Mouse (Mus musculus): ENCODE data around the gene S1pr2. TPM values are rescaled to one million over a fixed set of nuclear protein-coding genes. Genes with fewer than 3 reads are reported as not detected.

Gene S1pr2
- polyA plus RNA-seq, 1 experiment from 2014 or later = 52.9 TPM

DNA sequence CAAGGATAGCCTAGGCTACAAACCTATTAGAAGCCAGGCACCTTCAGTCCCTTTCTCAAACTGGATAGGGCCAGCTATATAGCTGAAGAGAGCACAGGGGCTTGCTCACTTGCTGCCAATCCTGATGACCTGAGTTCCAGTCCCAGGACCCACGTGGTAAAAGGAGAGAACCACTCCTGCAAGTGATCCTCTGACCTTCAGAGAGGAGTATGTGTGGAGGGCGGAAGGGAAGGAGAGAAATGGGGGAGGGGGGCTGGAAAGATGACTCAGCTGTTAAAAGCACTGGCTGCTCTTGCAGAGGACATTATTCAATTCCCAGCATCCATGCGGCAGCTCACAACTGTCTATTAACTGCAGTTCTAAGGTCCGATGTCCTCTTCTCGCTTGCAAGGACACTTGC lies 2.6 kb upstream of the S1pr2 start:
- Histone ChIP-seq H3K4me2 (no peak overlapping the region), H3K4me1 (replicated peaks) (peaks cover 26% of the 10 kb centered on the region), H3K9ac (replicated peaks) (no peak overlapping the region), H3K9me3 (no peaks in the 10 kb centered on the region), H3K27me3 (no peaks in the 10 kb centered on the region), H3K4me3 (replicated peaks) (no peak overlapping the region), H3K27ac (0 out of 2 replicates have a peak overlapping the region, but pooled peaks have one; percentile 18), H3K36me3 (no peaks in the 10 kb centered on the region)
- WGBS = 63% methylated on average over 5 of the region's 5 CpGs
- ATAC-seq (ENCODE audit: insufficient number of reproducible peaks, insufficient read depth, low FRiP score, low TSS enrichment, low read depth) = no peak

DNA sequence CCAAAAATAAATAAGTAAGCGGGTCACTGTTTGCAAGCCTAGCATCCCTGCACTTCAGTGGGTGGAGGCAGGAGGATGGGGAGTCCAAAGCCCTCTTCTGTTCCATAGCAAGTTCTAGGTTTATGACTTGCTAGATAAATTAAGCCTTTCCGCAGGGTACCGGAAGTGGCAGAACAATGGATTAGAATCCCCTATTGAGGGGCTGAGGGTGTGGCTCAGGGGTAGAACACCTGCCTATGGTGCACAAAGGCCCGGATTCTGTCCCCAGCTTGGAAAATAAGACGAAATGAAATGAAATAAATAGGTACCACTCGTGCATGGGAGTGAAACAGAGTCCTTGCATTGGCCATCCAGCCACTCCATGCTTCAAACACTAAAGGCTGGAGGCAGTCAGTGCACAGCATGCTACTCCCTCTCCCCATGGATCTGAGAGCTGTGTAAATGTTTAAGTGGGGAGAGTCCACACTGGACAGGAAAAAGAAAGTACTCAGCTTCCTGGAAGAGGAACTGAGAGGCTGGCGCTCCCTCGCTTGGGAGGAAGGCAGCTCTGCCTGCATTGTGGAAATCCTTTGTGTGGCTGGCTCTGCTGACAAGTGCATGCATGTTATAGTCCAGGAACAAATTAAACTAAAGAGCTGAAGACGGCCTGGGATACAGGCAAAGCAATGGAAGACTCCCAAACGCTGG lies 2.0 kb upstream of the S1pr2 start:
- Histone ChIP-seq H3K4me2 (no peak overlapping the region), H3K9me3 (no peaks in the 10 kb centered on the region), H3K9ac (replicated peaks) (no peak overlapping the region), H3K36me3 (no peaks in the 10 kb centered on the region), H3K4me1 (replicated peaks) (peaks cover 33% of the 10 kb centered on the region), H3K27me3 (no peaks in the 10 kb centered on the region), H3K27ac (0 out of 2 replicates have a peak overlapping the region, but pooled peaks have one; percentile 18), H3K4me3 (replicated peaks) (0 out of 2 replicates have a peak overlapping the region, but pooled peaks have one; percentile 0)
- ATAC-seq (ENCODE audit: insufficient number of reproducible peaks, insufficient read depth, low FRiP score, low TSS enrichment, low read depth) = no peak
- WGBS = 60% methylated on average over 10 of the region's 10 CpGs

DNA sequence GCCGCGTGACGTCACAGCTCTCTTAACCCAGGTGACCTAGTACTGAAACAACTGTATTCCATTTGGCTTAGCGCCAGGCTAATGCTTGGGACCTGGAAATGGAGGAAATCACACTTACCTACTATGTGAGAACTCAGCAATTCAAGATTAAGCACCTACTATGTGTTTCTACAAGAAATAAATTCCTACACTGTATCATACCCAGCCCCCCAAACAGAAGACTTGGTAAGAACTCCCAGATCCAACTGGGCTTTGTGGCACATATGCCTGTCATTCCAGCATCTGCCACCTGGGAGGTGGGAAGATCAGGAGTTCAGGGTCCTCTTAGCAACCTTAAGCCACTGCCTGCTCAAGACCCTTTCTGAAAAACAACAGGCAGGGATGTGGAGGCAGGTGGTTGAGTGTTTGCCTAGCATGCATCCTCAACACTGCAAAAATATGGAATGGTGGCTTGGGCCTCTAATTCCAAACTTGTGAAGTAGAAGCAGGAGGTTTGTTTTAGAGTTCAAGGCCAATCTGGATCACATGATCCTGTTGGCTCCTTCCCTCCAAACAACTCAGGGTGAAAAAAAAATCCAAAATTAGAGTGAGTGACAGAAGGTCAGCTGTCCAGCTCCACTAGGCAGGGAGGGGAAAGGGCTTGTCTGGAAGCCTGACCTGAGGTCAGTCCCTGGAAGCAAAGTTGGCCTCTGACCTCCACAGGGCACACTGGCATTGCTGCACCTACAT lies 544 bp upstream of the S1pr2 start:
- Histone ChIP-seq H3K9me3 (no peaks in the 10 kb centered on the region), H3K4me1 (replicated peaks) (peaks cover 40% of the 10 kb centered on the region), H3K4me2 (peak overlapping the region; percentile 93), H3K27me3 (no peaks in the 10 kb centered on the region), H3K4me3 (replicated peaks) (peak overlapping the region; percentile 85), H3K36me3 (no peaks in the 10 kb centered on the region), H3K27ac (peak overlapping the region; percentile 99), H3K9ac (replicated peaks) (peak overlapping the region; percentile 91; the same call in 1 of the 2 replicates)
- 2% methylated on average over 4 of the region's 4 CpGs for WGBS
- ATAC-seq (ENCODE audit: insufficient number of reproducible peaks, insufficient read depth, low FRiP score, low TSS enrichment, low read depth) = no peak

DNA sequence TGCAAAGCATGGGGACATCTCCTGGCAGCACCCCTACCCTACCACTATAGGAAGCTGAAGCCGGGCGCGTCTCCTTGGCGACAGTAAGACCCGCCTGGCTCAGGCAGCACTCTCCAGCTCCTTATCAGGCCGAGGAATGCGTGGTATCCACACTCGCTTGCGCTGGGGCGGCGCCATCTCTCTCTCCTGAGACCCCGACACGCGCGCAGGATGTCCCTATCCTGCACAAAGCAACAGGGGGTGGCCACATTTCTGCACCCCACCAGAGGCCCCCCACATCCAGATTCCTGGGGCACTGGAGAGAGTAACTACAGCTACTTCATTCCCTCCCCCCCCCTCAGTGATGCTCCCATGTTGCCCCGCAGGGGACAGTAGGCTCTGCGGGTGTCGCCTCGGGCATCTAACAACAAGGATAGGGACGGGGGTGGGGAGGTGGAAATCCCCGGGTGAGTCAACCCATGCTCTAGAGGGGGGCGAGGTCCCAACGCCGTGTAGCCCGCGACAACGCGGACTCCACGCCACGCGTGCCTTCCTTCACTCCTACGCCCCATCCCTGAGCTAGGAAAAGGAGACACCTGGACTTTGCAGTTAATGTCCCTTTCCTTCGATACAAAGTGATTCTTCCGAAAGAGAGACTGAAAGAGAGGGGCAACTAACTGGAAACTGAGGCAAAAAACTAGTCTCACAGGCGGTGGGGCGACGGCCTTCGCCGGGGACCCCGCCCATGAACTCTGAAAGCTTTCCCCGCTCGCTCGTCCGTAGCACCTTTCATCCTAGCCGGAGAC lies 958 bp downstream of the S1pr2 start:
- Histone ChIP-seq H3K4me3 (replicated peaks) (peak overlapping the region; percentile 85), H3K36me3 (peaks cover 1% of the 10 kb centered on the region; the same call in 1 of the 2 replicates), H3K27ac (peak overlapping the region; percentile 99), H3K4me1 (replicated peaks) (peaks cover 54% of the 10 kb centered on the region), H3K4me2 (peak overlapping the region; percentile 93), H3K9me3 (no peaks in the 10 kb centered on the region), H3K27me3 (no peaks in the 10 kb centered on the region), H3K9ac (replicated peaks) (peak overlapping the region; percentile 91)
- WGBS = under 1% methylated on average over 45 of the region's 45 CpGs
- ATAC-seq (ENCODE audit: insufficient number of reproducible peaks, insufficient read depth, low FRiP score, low TSS enrichment, low read depth) = no peak

DNA sequence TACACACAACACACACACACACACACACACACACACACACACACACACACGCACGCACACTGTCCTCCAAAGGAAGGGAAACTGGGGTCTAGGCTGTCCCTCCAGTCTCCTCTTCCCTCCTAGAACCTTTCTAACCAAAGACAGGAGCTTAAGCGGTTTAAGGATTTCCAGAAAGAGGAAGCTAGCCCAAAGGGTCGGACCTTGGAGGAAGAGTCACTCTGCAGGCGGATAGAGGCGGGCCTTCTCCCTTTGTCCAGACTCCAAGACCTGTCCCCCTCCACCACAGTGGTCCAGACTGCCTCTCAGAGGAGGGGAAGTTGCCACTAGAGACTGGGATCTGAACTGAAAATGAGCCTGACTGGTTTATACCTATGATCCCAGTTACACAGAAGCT lies 2.9 kb downstream of the S1pr2 start:
- no peaks in the 10 kb centered on the region for H3K27me3 ChIP-seq
- peak overlapping the region; percentile 93 for H3K4me2 ChIP-seq
- peak overlapping the region; percentile 85 for H3K4me3 ChIP-seq (replicated peaks)
- peaks cover 16% of the 10 kb centered on the region for H3K36me3 ChIP-seq
- H3K9me3 ChIP-seq = no peaks in the 10 kb centered on the region
- peak overlapping the region; percentile 5; the same call in 1 of the 2 replicates for H3K9ac ChIP-seq (replicated peaks)
- peaks cover 54% of the 10 kb centered on the region for H3K4me1 ChIP-seq (replicated peaks)
- no peak for ATAC-seq (ENCODE audit: insufficient number of reproducible peaks, insufficient read depth, low FRiP score, low TSS enrichment, low read depth)
- WGBS = 47% methylated on average over 4 of the region's 6 CpGs
- H3K27ac ChIP-seq = peak overlapping the region; percentile 95

DNA sequence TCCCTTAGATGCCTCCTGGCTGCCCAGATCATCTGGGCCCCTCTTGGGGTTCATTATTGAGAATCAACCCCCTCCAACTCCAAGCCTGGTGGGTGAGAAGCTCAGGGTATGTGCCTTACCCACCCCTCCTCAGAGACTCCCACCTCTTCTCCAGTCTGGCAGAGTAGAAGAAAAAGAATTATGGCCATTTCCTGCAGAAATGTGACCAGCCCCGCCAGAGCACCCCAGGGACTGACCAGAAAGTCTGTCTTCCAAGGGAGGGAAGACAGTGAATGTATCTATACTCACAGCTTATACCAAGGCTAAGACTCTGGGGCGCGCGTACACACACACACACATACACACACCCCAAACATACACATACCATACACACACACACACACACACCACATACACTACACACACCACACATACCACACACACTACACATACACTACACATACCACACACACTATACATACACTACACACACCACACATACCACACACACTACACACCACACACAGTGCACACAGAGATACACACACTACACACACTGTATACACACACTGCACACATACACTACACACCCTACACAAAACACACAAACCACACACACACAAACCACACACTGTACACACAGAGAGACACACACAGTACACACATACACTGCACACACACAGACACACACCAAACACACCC lies 3.4 kb downstream of the S1pr2 start:
- Histone ChIP-seq H3K27ac (peak overlapping the region; percentile 95), H3K9me3 (no peaks in the 10 kb centered on the region), H3K4me1 (replicated peaks) (peaks cover 54% of the 10 kb centered on the region), H3K36me3 (peaks cover 22% of the 10 kb centered on the region), H3K9ac (replicated peaks) (peak overlapping the region; percentile 55), H3K4me2 (peak overlapping the region; percentile 93), H3K27me3 (no peaks in the 10 kb centered on the region), H3K4me3 (replicated peaks) (peak overlapping the region; percentile 85)
- WGBS = 71% methylated on average over 4 of the region's 4 CpGs
- ATAC-seq (ENCODE audit: insufficient number of reproducible peaks, insufficient read depth, low FRiP score, low TSS enrichment, low read depth) = no peak

DNA sequence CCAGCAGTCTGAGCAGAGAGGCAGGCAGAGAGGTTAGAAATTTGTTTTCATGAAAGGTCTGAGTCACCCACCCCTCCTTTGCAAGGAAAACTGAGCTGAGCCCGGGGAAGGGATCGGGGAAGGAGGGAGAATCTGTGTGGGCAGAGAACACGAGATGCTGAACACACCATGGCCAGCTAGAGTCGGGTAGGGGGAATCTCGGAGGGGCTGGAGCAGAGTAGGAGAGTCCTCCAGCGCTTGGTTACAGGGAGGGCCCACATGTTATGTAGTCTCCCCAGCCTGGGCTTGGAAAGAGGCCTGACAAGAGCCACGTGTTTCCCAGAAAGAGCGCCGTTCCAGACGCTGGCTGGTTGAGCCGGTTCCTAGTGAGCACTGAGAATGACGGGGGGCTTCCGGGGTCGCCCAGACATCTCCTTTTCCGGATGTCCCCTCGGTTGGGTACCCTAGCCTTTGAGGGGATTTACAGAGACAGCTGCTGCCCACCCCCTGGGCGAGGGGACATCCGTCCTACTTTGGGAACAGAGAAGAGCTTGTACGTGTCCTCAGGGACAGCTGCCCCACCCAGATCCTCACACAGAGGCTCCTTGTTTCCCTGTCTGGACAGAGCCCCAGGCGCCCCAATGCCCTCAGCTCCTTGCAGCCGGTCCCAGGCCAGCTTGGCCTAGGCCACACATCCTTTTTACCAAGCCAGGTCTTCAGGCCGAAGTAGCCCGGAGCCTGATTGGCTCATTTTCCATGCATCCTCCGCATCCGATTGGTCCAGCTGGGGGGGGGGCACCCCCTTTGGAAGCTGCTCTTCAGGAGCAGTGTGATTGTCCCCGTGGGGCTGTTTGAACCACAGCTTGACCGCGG lies 4.2 kb downstream of the S1pr2 start:
- Histone ChIP-seq H3K9me3 (no peaks in the 10 kb centered on the region), H3K4me3 (replicated peaks) (peak overlapping the region; percentile 85), H3K9ac (replicated peaks) (peak overlapping the region; percentile 55), H3K27ac (peak overlapping the region; percentile 95), H3K36me3 (peaks cover 29% of the 10 kb centered on the region), H3K27me3 (no peaks in the 10 kb centered on the region), H3K4me2 (peak overlapping the region; percentile 93), H3K4me1 (replicated peaks) (peaks cover 53% of the 10 kb centered on the region)
- WGBS = 23% methylated on average over 28 of the region's 28 CpGs
- peak; percentile 43 for ATAC-seq (ENCODE audit: insufficient number of reproducible peaks, insufficient read depth, low FRiP score, low TSS enrichment, low read depth)

DNA sequence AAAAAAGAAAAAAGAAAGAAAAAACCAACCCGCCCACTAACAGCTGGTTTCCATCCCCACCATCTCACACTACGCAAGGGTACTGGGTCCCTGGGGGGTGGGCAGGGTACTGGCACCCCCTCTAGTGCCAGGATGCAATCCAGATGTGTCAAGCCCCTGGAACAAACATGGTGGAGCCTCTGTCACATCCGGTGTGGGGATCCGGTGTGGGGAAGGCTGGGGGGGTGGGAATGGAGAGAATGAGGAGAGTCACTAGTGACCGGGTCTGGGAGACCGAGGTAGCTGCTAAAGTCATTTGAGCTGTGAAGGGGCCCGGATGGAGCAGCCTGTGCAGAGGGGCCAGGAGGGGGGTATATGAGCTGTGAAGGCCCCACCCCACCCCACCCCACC lies 4.8 kb downstream of the S1pr2 start:
- peak overlapping the region; percentile 95 for H3K27ac ChIP-seq

DNA sequence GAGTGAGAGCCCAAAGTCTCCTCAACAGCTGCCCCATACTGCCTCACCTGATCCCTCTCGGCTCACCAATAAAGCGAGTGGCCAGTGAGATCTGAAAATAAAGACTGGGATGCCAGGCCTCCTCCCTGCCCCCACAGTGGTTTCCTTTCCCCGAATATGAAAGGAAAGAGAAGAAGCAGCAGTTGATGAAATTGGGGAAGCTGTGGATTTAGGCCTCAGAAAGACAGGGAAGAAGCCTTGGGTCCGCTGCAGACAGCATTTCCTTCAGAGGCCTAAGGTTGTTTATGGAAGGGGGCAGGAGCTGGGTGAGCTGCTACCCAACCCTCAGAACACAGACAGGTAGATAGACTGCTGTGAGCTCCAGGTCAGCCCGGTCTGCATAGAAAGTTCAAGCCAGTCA lies 9.8 kb downstream of the S1pr2 start:
- no peak overlapping the region for H3K4me3 ChIP-seq (replicated peaks)

More for the DNA sequence above, 4.8 kb downstream of the S1pr2 start:
- Histone ChIP-seq H3K4me1 (replicated peaks) (peaks cover 47% of the 10 kb centered on the region), H3K9ac (replicated peaks) (peak overlapping the region; percentile 55), H3K9me3 (no peaks in the 10 kb centered on the region), H3K4me2 (peak overlapping the region; percentile 93), H3K36me3 (peaks cover 36% of the 10 kb centered on the region), H3K4me3 (replicated peaks) (peak overlapping the region; percentile 85), H3K27me3 (no peaks in the 10 kb centered on the region)
- WGBS = 28% methylated on average over 7 of the region's 7 CpGs
- peak; percentile 72 for ATAC-seq (ENCODE audit: insufficient number of reproducible peaks, insufficient read depth, low FRiP score, low TSS enrichment, low read depth)

DNA sequence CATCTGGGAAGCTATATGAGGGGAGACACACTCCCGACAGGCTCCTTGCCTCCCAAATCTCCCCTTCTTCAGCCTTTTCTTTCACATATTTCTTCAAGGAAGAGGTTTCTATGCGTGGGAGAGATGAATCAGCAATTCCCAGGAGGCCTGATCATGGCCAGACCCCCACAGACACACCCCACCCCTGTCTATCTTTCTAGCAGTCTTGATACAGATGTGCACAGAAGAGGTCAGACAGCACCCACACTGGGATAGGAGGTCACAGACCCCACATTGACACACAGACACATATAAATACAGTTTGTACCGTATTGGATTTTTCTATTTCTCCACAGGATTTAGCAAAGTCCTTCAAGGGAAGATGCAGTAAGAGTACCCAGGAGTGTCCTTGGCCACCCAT lies 10.6 kb downstream of the S1pr2 start:
- Histone ChIP-seq H3K27me3 (no peaks in the 10 kb centered on the region), H3K4me2 (no peak overlapping the region), H3K36me3 (peaks cover 75% of the 10 kb centered on the region), H3K9ac (replicated peaks) (no peak overlapping the region), H3K4me3 (replicated peaks) (no peak overlapping the region), H3K4me1 (replicated peaks) (peaks cover 3% of the 10 kb centered on the region), H3K27ac (no peak overlapping the region), H3K9me3 (no peaks in the 10 kb centered on the region)
- ATAC-seq (ENCODE audit: insufficient number of reproducible peaks, insufficient read depth, low FRiP score, low TSS enrichment, low read depth) = no peak
- 82% methylated on average over 3 of the region's 3 CpGs for WGBS

More for the DNA sequence above, 9.8 kb downstream of the S1pr2 start:
- no peak overlapping the region for H3K4me2 ChIP-seq
- H3K9ac ChIP-seq (replicated peaks) = no peak overlapping the region
- WGBS = 87% methylated on average over 5 of the region's 5 CpGs
- ATAC-seq (ENCODE audit: insufficient number of reproducible peaks, insufficient read depth, low FRiP score, low TSS enrichment, low read depth) = no peak
- H3K27me3 ChIP-seq = no peaks in the 10 kb centered on the region
- no peak overlapping the region for H3K27ac ChIP-seq
- peaks cover 75% of the 10 kb centered on the region for H3K36me3 ChIP-seq
- H3K4me1 ChIP-seq (replicated peaks) = peaks cover 10% of the 10 kb centered on the region
- H3K9me3 ChIP-seq = no peaks in the 10 kb centered on the region
